Comparison of ENCODE assay signal across 33 mouse cellular contexts in the genomic region with DNA sequence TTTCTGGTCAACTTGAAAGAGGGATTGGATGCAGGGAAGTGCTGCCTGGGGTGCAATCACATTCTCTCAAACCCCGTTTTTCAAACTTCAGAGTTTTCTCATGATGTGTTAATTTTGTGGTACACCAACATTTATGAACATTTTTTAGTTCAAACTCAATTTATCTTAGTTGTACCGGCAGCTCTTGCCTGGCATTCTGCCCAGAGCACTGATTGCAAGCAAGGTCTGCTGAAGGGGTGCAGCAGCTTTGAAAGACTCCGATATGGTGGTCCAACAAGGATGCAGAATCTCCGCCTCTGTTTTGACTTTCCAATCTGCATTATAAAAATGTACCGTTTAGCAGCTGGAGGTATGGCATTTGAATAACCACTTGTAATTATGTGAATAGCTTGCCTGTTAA. TPM values are rescaled to one million over a fixed set of nuclear protein-coding genes. Genes with fewer than 3 reads are reported as not detected.
DNase-seq lines count a peak whose midpoint lies in the region; ATAC-seq and TF ChIP-seq lines count a peak whose summit lies in the region.
"Had no signal": no experiment of that assay in that cellular context is flagged by ENCODE, and none has a peak within 500 bp of the region (broad histone marks: within the 10 kb centered on the region; RNA-seq: fewer than 3 reads in every experiment).

No protein-coding gene starts in this region.

- DNase-seq in adrenal gland, postnatal 14 days, result peak; percentile 23
- DNase-seq in adrenal gland, adult 18-20 months (ENCODE audit: low spot score in 2 of 2), result no peak
- DNase-seq in hindbrain, postnatal 0 days (ENCODE audit: low spot score), result peak; percentile 2
- DNase-seq in ovary, postnatal 36 days (ENCODE audit: low spot score), result peak; percentile 10
- no peak for DNase-seq in ovary, adult 18-20 months (ENCODE audit: low spot score)
- DNase-seq in adrenal gland, postnatal 36 days, result peak; percentile 31
- no peak for DNase-seq in neural tube, embryonic 10.5 days (ENCODE audit: extremely low spot score, low spot score)
- DNase-seq: cerebellum, adult 8-10 months; cerebellum, postnatal 36 days; forebrain, postnatal 0 days; heart, adult 2 months; heart, postnatal 10 days; kidney, adult 9 months; kidney, postnatal 14 days; layer of hippocampus, adult 9-11 months; lung, postnatal 10 days; thymus, adult 18-20 months; thymus, postnatal 25 days had no signal

- TF ChIP-seq CTCF in hindbrain, postnatal 0 days (IDR thresholded peaks at IDR 0.05; ENCODE audit: low read depth), result no peak

- no peak overlapping the region for H3K27ac ChIP-seq in hindbrain, postnatal 0 days
- H3K27ac ChIP-seq in hindbrain, embryonic 12.5 days, result no peak overlapping the region
- H3K27ac ChIP-seq: embryonic facial prominence, embryonic 12.5 days; forebrain, embryonic 10.5 days; heart, adult 2 months; hindbrain, embryonic 10.5 days; limb, embryonic 12.5 days; macrophage; midbrain, embryonic 13.5 days; neural tube, embryonic 15.5 days; stomach, embryonic 15.5 days had no signal

- H3K4me2 ChIP-seq in hindbrain, postnatal 0 days (ENCODE audit: low read depth, low read length), result no peak overlapping the region
- H3K4me2 ChIP-seq in hindbrain, embryonic 12.5 days (replicated peaks), result no peak overlapping the region
- H3K4me2 ChIP-seq: embryonic facial prominence, embryonic 12.5 days; heart, embryonic 12.5 days; limb, embryonic 12.5 days; liver, embryonic 11.5 days; midbrain, embryonic 13.5 days; neural tube, embryonic 15.5 days; stomach, embryonic 15.5 days had no signal

- H3K9me3 ChIP-seq in hindbrain, postnatal 0 days (ENCODE audit: low read length), result no peaks in the 10 kb centered on the region
- no peaks in the 10 kb centered on the region for H3K9me3 ChIP-seq in hindbrain, embryonic 12.5 days (replicated peaks)
- H3K9me3 ChIP-seq: embryonic facial prominence, embryonic 12.5 days; forebrain, embryonic 10.5 days; heart, embryonic 12.5 days; hindbrain, embryonic 10.5 days; limb, embryonic 12.5 days; midbrain, embryonic 13.5 days; neural tube, embryonic 15.5 days; stomach, embryonic 15.5 days had no signal

- H3K9ac ChIP-seq in hindbrain, postnatal 0 days (replicated peaks; ENCODE audit: low read length), result no peak overlapping the region
- no peak overlapping the region for H3K9ac ChIP-seq in hindbrain, embryonic 12.5 days
- H3K9ac ChIP-seq: embryonic facial prominence, embryonic 12.5 days; forebrain, postnatal 0 days; heart, embryonic 12.5 days; limb, embryonic 12.5 days; midbrain, embryonic 13.5 days; neural tube, embryonic 15.5 days; stomach, embryonic 15.5 days had no signal

- no peaks in the 10 kb centered on the region for H3K4me1 ChIP-seq in hindbrain, postnatal 0 days (ENCODE audit: insufficient read depth, low read length)
- H3K4me1 ChIP-seq in hindbrain, embryonic 12.5 days, result no peaks in the 10 kb centered on the region
- H3K4me1 ChIP-seq: embryonic facial prominence, embryonic 12.5 days; forebrain, embryonic 10.5 days; hindbrain, embryonic 10.5 days; limb, embryonic 12.5 days; midbrain, embryonic 13.5 days; neural tube, embryonic 15.5 days; stomach, embryonic 15.5 days had no signal

- no peaks in the 10 kb centered on the region for H3K27me3 ChIP-seq in hindbrain, postnatal 0 days (ENCODE audit: insufficient read depth, low read length)
- H3K27me3 ChIP-seq in hindbrain, embryonic 12.5 days, result no peaks in the 10 kb centered on the region
- H3K27me3 ChIP-seq: embryonic facial prominence, embryonic 12.5 days; limb, embryonic 12.5 days; neural tube, embryonic 15.5 days; Patski; stomach, embryonic 15.5 days had no signal

- 64% methylated on average over 5 of the region's 5 CpGs for WGBS in hindbrain, postnatal 0 days
- WGBS in hindbrain, embryonic 12.5 days, result 73% methylated on average over 5 of the region's 5 CpGs

- H3K4me3 ChIP-seq in hindbrain, postnatal 0 days (ENCODE audit: low read length), result no peak overlapping the region
- no peak overlapping the region for H3K4me3 ChIP-seq in hindbrain, embryonic 12.5 days
- H3K4me3 ChIP-seq: embryonic facial prominence, embryonic 12.5 days; forebrain, embryonic 10.5 days; heart, adult 2 months; heart, embryonic 12.5 days; hindbrain, embryonic 10.5 days; limb, embryonic 12.5 days; midbrain, embryonic 13.5 days; neural tube, embryonic 15.5 days; stomach, embryonic 15.5 days had no signal

- ATAC-seq in hindbrain, postnatal 0 days, result no peak
- ATAC-seq in hindbrain, embryonic 12.5 days (ENCODE audit: low FRiP score), result no peak
- ATAC-seq: forebrain, postnatal 0 days; hindbrain, embryonic 16.5 days; intestine, embryonic 16.5 days; midbrain, embryonic 13.5 days; Patski had no signal

- no peaks in the 10 kb centered on the region for H3K36me3 ChIP-seq in hindbrain, postnatal 0 days (ENCODE audit: insufficient read depth, low read length)
- no peaks in the 10 kb centered on the region for H3K36me3 ChIP-seq in hindbrain, embryonic 12.5 days
- H3K36me3 ChIP-seq: embryonic facial prominence, embryonic 12.5 days; forebrain, embryonic 10.5 days; heart, embryonic 12.5 days; hindbrain, embryonic 10.5 days; limb, embryonic 12.5 days; midbrain, embryonic 13.5 days; neural tube, embryonic 15.5 days; stomach, embryonic 15.5 days had no signal

RNA-seq across cellular contexts. Expression of gene Ccdc91, which starts 5.6 kb away (rescaled TPM):
- total RNA-seq in adrenal gland, postnatal 14 days (2021), result 35.3 and 35.5 TPM in 2 replicates
- total RNA-seq in adrenal gland, adult 18-20 months (2021), result 10 to 100 TPM; 44.6 to 57.9 TPM
- total RNA-seq in hindbrain, postnatal 0 days (2014; rRNA removed), result 32.4 and 40.6 TPM in 2 replicates
- polyA plus RNA-seq in hindbrain, postnatal 0 days (2015; fragmentation: Nextera tagmentation; extraction: Ambion mirVana), result 38.3 and 39.3 TPM in 2 replicates
- 37.1 and 37.3 TPM in 2 replicates for polyA plus RNA-seq in hindbrain, embryonic 12.5 days (2016; fragmentation: Nextera tagmentation; extraction: Ambion mirVana)
- total RNA-seq in adrenal gland, postnatal 36 days (2021), result 10 to 100 TPM; 50.2 to 58.7 TPM
- total RNA-seq: MEL had no signal

Comparison
In these comparisons a context has a peak if more than half of its experiments do, and no peak if none do; other contexts are left out.
1. DNase-seq: peak in adrenal gland, postnatal 14 days (single experiment), hindbrain, postnatal 0 days (single experiment), ovary, postnatal 36 days (single experiment) and adrenal gland, postnatal 36 days (2 of 2); none in adrenal gland, adult 18-20 months (0 of 2), ovary, adult 18-20 months (single experiment) and neural tube, embryonic 10.5 days (single experiment).